Mouse (Mus musculus) olfactory bulb, adult 2 months (tissue): ENCODE results near the gene Gnat2. TPM values are rescaled to one million over a fixed set of nuclear protein-coding genes. Genes with fewer than 3 reads are reported as not detected.

Experiments
- H3K27ac ChIP-seq: fragments of 200-500 bp; 2 replicates; pipeline ENCODE4 v1.5.1; 2012; ENCODE audit warnings: low read depth, low read length; ENCODE audit not compliant: insufficient read depth
- H3K4me1 ChIP-seq: fragments of 200-500 bp; 2 replicates; pipeline ENCODE4 v1.6.1; 2012; ENCODE audit warnings: low read length; ENCODE audit not compliant: control insufficient read depth, insufficient read depth
- H3K4me3 ChIP-seq: fragments of 200-500 bp; 2 replicates; pipeline ENCODE4 v1.5.1; 2012; ENCODE audit warnings: mild to moderate bottlenecking, low read depth, low read length, moderate library complexity; ENCODE audit not compliant: insufficient read depth
- CTCF ChIP-seq: fragments of 200-500 bp; IDR thresholded peaks from 2 replicates; pipeline ENCODE4 v1.5.1; 2012; ENCODE audit warnings: low read depth, mild to moderate bottlenecking, low read length, moderate library complexity; ENCODE audit not compliant: insufficient read depth
- POLR2A ChIP-seq: fragments of 200-500 bp; IDR thresholded peaks from 2 replicates; pipeline ENCODE4 v1.6.1; 2012; ENCODE audit warnings: mild to moderate bottlenecking, low read depth, low read length, moderate library complexity; ENCODE audit not compliant: insufficient read depth
- WGBS: fragments of 180-500 bp; shearing (Covaris S2); methylation state at CpG from one replicate; pipeline ENCODE4 v1.1.7; 2018; 5-methylcytosine and 5-hydroxymethylcytosine counted together
- polyA plus RNA-seq: library from polyadenylated mRNA; stranded (reverse); fragments of >200 nt; gene quantifications from 2 replicates; pipeline ENCODE4 v1.2.4, GENCODE M21; 2012; ENCODE audit warnings: low replicate concordance; ENCODE audit not compliant: missing spikeins, insufficient read depth, insufficient read length

Gnat2 gene
- polyA plus RNA-seq, result not detected in 2 replicates

DNA sequence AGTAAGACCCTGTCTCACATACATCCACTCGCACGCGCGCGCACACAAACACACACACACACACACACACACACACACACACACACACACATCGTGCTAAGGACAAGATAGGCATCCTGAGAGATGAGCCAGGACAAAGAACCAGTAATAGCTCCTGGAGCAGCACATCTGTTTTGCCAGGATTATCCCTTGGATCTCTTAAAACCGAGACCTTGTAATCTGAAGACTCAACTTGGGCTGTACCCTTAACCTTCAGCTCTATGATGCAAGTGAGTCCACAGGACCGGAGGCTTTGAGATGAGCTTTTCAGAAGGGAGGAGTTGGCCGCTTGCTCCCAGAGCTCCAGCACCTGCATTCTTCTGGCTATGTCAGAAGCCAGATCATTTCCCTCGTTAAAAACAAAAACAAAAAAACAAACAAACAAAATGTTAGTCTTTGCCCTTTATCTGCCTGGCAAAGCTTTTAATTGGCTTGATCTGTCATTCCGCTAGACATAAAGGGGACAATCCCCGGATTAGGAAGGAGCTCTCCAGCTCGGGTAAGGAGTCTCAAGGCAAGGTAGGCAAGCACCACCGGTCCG, at the start of gene Gnat2:
TSS of gene Gnat2 (plus strand) at position 254 of the 580 bp plus-strand sequence.
- H3K4me1 ChIP-seq, result peaks cover 37% of the 10 kb centered on the region
- 61% methylated on average over 15 of the region's 15 CpGs for WGBS
- H3K4me3 ChIP-seq, result no peak within 1 kb of the TSS
- no peak for TF ChIP-seq POLR2A
- TF ChIP-seq CTCF, result no peak
- no peak within 1 kb of the TSS for H3K27ac ChIP-seq

DNA sequence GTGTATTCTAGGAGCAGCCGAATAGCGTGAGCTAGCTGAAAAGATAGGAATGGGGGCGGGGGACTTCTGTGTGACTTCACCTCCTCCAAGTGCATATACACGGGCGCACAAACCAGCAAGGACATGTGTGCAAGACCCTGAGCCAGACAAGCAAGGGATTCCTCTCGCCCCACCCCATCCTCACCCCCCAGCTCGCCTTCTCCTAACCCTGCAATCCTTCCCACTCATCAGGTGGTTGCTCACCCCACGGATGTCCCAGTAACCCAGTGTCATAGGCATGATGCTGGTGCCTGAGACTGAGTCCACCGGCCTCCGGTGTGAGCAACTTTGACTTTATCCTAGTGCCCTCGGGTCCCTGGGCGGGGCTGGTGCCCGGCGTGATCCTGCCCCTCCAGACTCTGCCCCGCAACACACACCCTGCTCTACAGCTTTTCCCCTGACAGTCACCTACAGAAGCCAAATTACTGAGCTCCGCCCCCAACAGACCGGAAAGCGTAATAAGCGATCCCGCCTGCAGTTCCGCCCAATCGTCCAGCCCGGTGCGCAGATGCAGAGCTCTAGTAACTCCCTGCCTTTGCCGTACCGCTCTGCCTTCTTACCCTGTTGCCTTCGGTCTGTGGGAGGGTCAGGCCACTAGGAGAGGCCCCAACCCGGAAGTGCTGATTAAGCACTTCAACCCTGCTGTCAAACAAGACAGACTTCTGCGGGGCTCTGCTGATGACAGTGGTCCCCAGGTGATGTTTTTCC, 48.0 kb upstream of the Gnat2 start, which contains the start of gene Gstm4:
TSS of gene Gstm4 (minus strand) at position 501 of the 747 bp plus-strand sequence.
- H3K4me3 ChIP-seq, result peak within 1 kb of the TSS; percentile 64
- TF ChIP-seq CTCF (no peak), POLR2A (no peak; the same call in 1 of the 2 replicates)
- WGBS, result 4% methylated on average over 29 of the region's 29 CpGs
- no peak within 1 kb of the TSS for H3K27ac ChIP-seq
- H3K4me1 ChIP-seq, result peaks cover 6% of the 10 kb centered on the region

DNA sequence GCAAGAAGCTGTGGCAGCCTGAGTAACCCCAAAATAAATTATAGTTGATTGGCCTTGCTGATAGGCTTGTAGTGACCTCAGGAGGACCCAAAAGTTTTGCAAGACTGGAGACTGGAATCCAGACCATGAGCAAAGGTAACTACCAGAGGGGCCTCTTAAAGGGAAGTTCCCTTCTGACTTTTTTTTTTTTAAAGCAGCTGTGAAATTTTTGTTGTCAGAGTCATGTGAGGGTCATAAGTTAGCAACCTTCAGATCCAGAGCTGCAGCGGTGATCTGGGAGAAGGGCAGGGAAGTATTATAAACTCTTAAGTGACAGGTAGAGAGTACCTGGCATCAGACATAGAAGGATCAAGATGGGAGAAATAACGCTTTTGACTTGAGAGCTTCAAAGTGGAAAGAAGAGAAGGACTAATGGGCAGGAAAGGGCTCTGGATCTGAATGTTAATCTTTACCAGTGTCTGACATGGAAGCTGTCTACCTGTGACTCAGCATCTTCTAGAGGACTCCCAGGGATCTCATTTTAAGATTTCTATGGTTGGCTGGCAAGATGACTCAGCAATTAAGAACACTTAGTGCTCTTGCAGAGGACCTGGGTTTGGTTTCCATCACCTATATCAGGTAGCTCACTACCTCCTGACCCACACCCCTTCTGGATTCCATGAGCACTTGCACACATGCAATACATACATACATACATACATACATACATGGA, 45.5 kb upstream of the Gnat2 start:
- Histone ChIP-seq H3K4me3 (no peak overlapping the region), H3K4me1 (peaks cover 6% of the 10 kb centered on the region), H3K27ac (no peak overlapping the region)
- 94% methylated on average over 2 of the region's 2 CpGs for WGBS
- no peak for TF ChIP-seq POLR2A
- TF ChIP-seq CTCF, result no peak

DNA sequence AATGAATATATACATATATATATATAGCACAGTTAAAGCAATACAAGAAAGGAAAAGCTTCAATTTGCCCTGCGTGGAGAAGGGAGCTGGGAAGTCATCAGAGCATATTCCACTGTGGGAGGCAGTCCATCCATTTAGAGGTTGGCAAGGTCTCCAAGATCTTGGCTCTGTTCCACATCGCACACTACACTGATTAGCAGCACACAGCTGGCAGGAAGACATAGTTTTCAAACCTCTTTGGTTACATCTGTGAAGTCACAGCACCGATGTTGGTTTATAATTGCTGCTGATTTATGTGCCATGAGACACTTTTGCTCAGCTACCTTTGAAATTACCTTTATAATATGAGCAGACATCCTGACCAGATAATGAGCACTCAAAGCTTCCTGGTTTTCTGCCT, 44.3 kb upstream of the Gnat2 start:
- 39% methylated on average over 3 of the region's 3 CpGs for WGBS
- Histone ChIP-seq H3K27ac (no peak overlapping the region), H3K4me3 (no peak overlapping the region), H3K4me1 (peaks cover 6% of the 10 kb centered on the region)
- TF ChIP-seq CTCF (no peak), POLR2A (no peak)

DNA sequence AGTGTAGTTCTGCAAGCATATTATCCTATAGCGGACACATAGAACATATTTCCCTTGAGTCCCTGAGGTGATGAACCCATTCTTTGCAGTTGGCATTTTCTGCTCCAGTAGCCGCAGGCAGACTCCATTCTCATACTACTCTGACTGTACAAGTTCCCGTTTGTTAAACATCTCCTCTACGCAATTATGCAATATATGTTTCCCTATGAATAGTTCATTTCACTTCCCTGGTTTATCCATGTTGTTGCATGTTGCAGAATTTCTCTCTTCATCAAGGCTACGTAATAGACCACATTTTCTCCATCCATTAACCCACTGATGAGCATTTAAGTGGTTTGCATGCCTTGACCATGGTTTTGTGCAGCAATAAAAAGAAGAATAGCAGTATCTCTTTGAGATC, 42.1 kb upstream of the Gnat2 start:
- WGBS, result 94% methylated on average over 5 of the region's 5 CpGs
- TF ChIP-seq CTCF (no peak), POLR2A (no peak)

DNA sequence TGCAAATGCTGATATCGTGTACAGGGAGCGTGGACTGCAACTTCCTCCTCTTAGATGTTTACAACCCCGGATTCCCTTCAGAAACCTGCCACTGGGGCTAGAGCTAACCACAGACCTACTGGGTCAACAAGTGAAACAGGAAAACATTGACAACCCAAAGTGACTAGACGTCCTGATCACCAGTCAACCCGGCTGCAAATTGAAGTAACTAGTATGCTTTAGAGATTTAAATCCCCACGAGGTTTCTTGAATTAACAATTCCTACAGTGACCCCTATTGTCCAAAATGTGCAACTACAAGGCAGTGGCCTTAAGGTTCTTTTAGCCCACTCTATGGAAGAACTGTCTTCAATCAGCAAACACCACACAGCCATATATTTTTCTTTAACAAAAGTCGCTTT, 31.2 kb upstream of the Gnat2 start:
- Histone ChIP-seq H3K27ac (no peak overlapping the region), H3K4me1 (no peaks in the 10 kb centered on the region), H3K4me3 (no peak overlapping the region)
- TF ChIP-seq POLR2A, result no peak
- no peak for TF ChIP-seq CTCF
- WGBS, result 21% methylated on average over 7 of the region's 7 CpGs

More for the DNA sequence above, 42.1 kb upstream of the Gnat2 start:
- Histone ChIP-seq H3K4me3 (no peak overlapping the region), H3K4me1 (no peaks in the 10 kb centered on the region), H3K27ac (no peak overlapping the region)

- 80% methylated on average over 8 of the region's 8 CpGs for WGBS
- H3K4me3 ChIP-seq, result no peak overlapping the region
- TF ChIP-seq POLR2A, result no peak
- H3K4me1 ChIP-seq, result no peaks in the 10 kb centered on the region
- H3K27ac ChIP-seq, result no peak overlapping the region
These were observed 29.9 kb upstream of the Gnat2 start for GRCm38 (mm10) chr3:108062648-108063047.

- Histone ChIP-seq H3K4me3 (no peak overlapping the region), H3K27ac (no peak overlapping the region), H3K4me1 (0 out of 2 replicates have a peak, but pooled peaks cover 3% of the 10 kb centered on the region)
- WGBS, result 77% methylated on average over 4 of the region's 4 CpGs
- no peak for TF ChIP-seq POLR2A
- no peak for TF ChIP-seq CTCF
These were observed 27.9 kb upstream of the Gnat2 start for GRCm38 (mm10) chr3:108064672-108065071.

DNA sequence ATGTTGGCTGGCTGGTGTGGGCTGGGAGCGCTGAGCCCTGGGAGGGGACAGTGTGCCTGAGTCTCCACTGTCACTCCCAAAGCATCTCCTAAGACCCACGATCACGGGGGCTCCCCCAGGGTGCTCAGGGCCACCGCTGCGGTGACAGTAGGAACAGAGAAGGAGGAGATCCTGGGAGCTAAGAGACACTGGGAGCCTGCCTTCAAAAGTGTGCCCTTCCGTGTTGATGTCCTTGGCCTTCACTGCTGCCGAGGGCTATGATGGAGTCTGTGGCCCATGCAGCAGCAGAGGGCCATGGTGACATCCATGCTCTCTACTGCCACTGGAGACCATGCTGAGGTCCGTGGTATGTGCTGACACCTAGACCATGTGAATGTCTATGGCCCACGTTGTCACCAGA, 27.0 kb upstream of the Gnat2 start:
- Histone ChIP-seq H3K27ac (no peak overlapping the region), H3K4me1 (peaks cover 5% of the 10 kb centered on the region; the same call in 1 of the 2 replicates), H3K4me3 (no peak overlapping the region)
- TF ChIP-seq POLR2A, result no peak
- no peak for TF ChIP-seq CTCF
- WGBS, result 81% methylated on average over 9 of the region's 9 CpGs
